Mouse (Mus musculus) midbrain, embryonic 12.5 days (tissue): ENCODE measurements around the gene Spen. TPM values are rescaled to one million over a fixed set of nuclear protein-coding genes. Genes with fewer than 3 reads are reported as not detected.

ENCODE experiments used
- ATAC-seq: fragments of 200-750 bp; cut with Nextera tagmentation; 2 replicates; pipeline ENCODE4 v1.8.0; 2017; ENCODE audit warnings: low read depth, moderate TSS enrichment, moderate library complexity; ENCODE audit not compliant: low FRiP score
- H3K27ac ChIP-seq: fragments of 300-500 bp; sonication (generic); replicated peaks from 2 replicates; pipeline ENCODE4 v1.5.1; 2016; ENCODE audit warnings: mild to moderate bottlenecking
- H3K27me3 ChIP-seq: fragments of 300-500 bp; sonication (generic); 2 replicates; pipeline ENCODE4 v1.6.1; 2016; ENCODE audit warnings: mild to moderate bottlenecking
- H3K36me3 ChIP-seq: fragments of 300-500 bp; sonication (generic); 2 replicates; pipeline ENCODE4 v1.6.1; 2016
- H3K4me1 ChIP-seq: fragments of 300-500 bp; sonication (generic); 2 replicates; pipeline ENCODE4 v1.6.1; 2016
- H3K4me2 ChIP-seq: fragments of 300-500 bp; sonication (generic); replicated peaks from 2 replicates; pipeline ENCODE4 v1.6.1; 2016; ENCODE audit warnings: mild to moderate bottlenecking, moderate library complexity
- H3K4me3 ChIP-seq: fragments of 300-500 bp; sonication (generic); 2 replicates; pipeline ENCODE4 v1.5.1; 2016; ENCODE audit warnings: mild to moderate bottlenecking
- H3K9ac ChIP-seq: fragments of 300-500 bp; sonication (generic); replicated peaks from 2 replicates; pipeline ENCODE4 v1.6.1; 2016; ENCODE audit warnings: mild to moderate bottlenecking, moderate library complexity
- H3K9me3 ChIP-seq: fragments of 300-500 bp; sonication (generic); 2 replicates; pipeline ENCODE4 v1.6.1; 2016; ENCODE audit warnings: mild to moderate bottlenecking
- WGBS: fragments of 180-500 bp; shearing (Covaris S2); methylation state at CpG from one replicate; pipeline ENCODE4 v1.1.7; 2016; 5-methylcytosine and 5-hydroxymethylcytosine counted together
- polyA plus RNA-seq: library from polyadenylated mRNA; unstranded; fragments of >200 nt; fragmentation: Nextera tagmentation; extraction: Ambion mirVana; gene quantifications from 2 replicates; pipeline ENCODE4 v1.2.1, GENCODE M21; 2016

Spen gene
- polyA plus RNA-seq, 1 experiment from 2014 or later, result 22.2 TPM

DNA sequence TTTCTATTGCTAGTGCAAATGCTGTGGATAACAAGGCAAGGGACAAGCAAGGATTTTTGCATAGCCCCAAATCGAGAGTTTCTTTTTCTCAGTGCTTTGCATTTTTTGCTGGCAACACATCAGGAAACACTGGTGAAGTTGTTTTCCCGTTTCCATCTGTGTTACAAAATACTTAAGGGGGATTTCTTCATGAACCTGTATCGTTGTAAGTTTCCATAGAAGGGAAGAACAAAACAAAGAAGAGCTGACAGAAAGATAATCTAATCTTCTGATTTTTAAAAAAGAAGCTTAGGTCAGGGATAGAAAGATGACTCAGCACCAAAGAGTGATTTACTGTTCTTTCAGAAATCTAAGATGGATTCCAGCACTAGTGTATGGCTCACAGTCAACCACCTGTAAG, 2.4 kb upstream of the Spen start:
- no peak overlapping the region for H3K9ac ChIP-seq
- H3K27ac ChIP-seq, result no peak overlapping the region
- no peaks in the 10 kb centered on the region for H3K9me3 ChIP-seq
- no peak for ATAC-seq
- H3K27me3 ChIP-seq, result no peaks in the 10 kb centered on the region
- H3K4me3 ChIP-seq, result no peak overlapping the region
- H3K36me3 ChIP-seq, result no peaks in the 10 kb centered on the region
- no peak overlapping the region for H3K4me2 ChIP-seq
- WGBS, result 75% methylated on average over 3 of the region's 3 CpGs
- peaks cover 38% of the 10 kb centered on the region for H3K4me1 ChIP-seq

DNA sequence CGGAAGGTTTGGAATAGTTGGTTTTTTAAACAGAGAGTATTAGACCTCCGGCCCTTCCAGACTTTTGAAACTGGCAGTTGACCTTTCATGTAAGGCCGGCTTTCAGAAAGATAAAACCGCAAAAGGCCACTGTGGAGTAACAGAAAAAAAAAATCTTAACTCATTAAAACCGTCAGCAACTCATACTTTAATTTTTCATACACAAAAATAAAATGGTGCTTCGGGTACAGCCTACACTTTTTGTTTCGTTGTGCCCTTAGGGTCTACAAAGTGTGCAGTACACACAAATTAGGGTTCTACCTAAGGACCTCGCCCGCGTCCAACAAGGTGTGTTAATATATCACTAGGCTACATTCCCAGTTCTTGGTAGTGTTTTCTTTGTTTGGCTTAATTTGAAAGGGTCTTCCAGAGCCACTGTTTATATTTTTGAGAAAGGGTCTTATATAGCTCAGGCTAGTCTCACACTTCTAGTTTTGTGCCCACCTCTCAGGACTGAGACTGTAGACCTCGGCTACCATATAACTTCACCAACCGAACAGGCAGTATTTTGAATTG, 893 bp upstream of the Spen start:
- Histone ChIP-seq H3K27me3 (no peaks in the 10 kb centered on the region), H3K36me3 (no peaks in the 10 kb centered on the region), H3K4me2 (peak overlapping the region; percentile 89), H3K4me1 (peaks cover 45% of the 10 kb centered on the region), H3K4me3 (peak overlapping the region; percentile 99), H3K27ac (peak overlapping the region; percentile 97), H3K9ac (peak overlapping the region; percentile 99), H3K9me3 (no peaks in the 10 kb centered on the region)
- 50% methylated on average over 12 of the region's 12 CpGs for WGBS
- ATAC-seq, result no peak

DNA sequence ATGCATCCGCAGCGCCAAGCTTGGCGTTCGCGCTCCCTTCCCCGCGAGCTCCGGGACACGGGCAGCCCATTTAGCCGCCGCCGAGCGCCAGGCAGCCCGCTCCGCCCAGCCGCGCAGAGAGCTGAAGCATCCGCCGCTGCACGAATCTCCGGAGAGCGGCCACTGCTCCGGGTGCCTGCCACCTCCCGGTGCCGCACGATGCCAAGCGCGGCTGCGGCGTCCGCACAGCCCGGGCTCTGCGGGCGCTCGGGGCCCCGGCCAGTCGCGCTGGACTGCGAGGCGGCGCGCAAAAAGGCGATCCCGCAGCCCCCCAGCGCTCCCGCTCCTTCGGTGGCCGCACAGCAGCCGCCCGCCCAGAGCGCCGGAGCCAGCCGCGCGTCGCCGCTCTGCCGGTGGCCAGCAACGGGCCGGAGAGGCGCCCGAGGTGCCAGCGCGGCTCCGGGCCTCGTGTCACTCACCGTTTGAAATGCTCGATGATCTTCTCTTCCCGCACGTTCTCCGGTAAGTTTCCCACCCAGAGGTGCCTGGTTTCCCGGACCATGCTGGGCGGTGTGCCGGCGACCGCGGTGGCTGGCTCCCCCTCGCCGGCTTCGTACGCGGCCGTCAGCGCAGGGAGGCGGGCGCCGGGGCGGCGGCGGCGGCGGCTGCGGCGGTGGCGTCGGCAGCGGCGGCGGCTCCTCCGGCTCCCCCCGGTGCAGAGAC, 540 bp downstream of the Spen start:
- no peaks in the 10 kb centered on the region for H3K9me3 ChIP-seq
- peak overlapping the region; percentile 99 for H3K9ac ChIP-seq
- H3K4me1 ChIP-seq, result peaks cover 59% of the 10 kb centered on the region
- ATAC-seq, result peak; percentile 1; the same call in 1 of the 2 replicates
- WGBS, result under 1% methylated on average over 97 of the region's 101 CpGs
- peak overlapping the region; percentile 89 for H3K4me2 ChIP-seq
- H3K4me3 ChIP-seq, result peak overlapping the region; percentile 99
- peak overlapping the region; percentile 97 for H3K27ac ChIP-seq
- no peaks in the 10 kb centered on the region for H3K36me3 ChIP-seq
- no peaks in the 10 kb centered on the region for H3K27me3 ChIP-seq

DNA sequence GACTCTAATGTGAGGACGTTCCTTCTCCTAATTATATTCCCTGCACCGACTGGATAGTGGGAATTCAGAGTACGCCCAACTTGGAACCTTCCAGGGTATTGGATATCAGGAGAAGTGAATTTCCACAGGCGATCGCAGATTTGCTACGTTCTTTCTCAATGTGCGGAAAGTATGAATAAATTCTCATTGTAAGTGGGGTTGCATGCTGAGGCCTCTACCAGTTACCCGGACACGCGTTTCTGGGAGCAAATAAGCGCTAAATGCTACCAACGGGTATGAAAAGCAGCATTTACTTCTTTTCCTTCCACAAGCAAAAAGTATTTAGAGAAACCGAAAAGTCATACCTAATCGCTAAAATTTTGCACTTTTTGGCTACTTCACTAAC, 1.2 kb downstream of the Spen start:
- H3K4me1 ChIP-seq, result peaks cover 59% of the 10 kb centered on the region
- peak overlapping the region; percentile 97 for H3K27ac ChIP-seq
- WGBS, result under 1% methylated on average over 14 of the region's 14 CpGs
- no peaks in the 10 kb centered on the region for H3K36me3 ChIP-seq
- H3K27me3 ChIP-seq, result no peaks in the 10 kb centered on the region
- peak overlapping the region; percentile 99 for H3K9ac ChIP-seq
- peak overlapping the region; percentile 99 for H3K4me3 ChIP-seq
- ATAC-seq, result no peak
- H3K9me3 ChIP-seq, result no peaks in the 10 kb centered on the region
- H3K4me2 ChIP-seq, result peak overlapping the region; percentile 89

DNA sequence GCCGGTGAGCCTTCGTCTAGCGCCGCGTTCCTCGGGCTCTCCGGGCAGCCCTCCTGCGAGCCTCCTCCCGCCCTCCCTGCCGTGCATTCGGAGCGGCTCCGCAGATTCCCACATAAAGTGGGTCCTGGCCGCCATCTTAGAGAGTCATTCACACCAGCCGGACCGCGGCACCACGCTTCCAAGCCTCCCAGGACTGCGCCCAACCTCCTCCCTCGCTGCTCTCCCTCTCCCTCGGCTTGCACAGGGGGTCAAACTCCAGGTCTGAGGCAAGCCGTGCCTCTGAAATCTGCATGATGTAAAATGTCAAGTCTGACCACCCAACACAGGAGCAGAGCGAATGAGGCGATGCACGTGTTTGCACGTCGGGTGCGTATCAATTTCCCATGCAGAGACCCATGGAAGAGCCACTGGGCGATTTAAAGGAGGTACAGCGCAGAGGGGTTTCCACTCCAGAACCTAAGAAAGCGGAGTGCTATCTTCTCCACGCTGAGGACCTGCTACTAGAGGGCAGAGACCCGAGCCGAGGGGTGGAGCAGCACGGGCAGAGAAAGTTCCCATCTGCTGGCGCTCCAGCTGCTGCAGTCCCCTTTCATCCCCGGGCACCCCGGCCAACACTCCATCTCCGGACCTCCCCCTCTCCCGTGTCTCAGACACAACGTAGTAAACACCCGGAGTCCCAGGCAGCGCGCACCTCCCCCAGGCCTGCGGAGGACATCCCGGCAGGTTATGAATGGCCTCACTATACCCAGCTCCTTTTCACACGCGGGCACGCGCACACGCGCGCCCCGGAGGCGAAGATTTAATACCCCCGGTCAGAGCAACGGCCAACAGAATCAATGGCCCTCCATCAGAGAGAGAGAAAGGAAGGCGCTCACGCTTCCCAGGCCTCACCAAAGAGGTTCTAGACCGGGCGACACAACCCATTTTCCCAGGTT, 1.8 kb downstream of the Spen start:
- H3K4me1 ChIP-seq, result peaks cover 53% of the 10 kb centered on the region

DNA sequence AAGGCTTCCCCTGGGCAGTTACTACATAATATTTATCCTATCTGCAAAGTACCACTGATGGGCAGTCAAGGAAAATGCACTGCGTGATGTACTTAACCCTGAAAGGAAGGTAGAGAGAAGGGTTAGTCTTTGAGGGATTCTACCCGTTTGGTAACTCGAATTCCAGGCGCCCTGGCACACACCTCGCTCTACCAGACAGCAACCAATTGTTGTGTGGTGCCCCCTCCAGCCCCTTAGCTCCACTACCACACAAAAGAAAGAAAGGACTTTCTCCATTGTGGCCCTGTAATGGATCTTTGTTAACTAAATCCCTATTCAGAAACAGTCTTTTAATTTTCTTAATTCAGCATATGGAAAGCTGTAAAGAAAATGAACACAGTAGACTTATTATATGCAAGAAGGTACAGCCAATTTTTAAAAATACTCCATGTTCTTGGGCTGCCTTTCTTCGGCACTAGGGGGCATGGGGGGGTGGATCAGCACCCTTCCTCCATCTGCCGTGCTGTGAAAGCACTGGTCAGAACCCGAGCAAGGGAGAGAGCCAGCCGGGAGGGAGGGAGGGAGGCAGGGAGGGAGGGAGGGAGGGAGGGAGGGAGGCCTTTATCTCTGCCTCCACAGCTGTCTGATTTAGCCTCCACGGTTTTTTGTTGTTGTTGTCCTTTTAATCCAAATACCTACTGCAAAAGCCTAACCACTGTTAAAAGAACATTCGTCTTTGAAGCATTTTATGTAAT, 3.3 kb downstream of the Spen start:
- Histone ChIP-seq H3K36me3 (peaks cover 4% of the 10 kb centered on the region; the same call in 1 of the 2 replicates), H3K27me3 (no peaks in the 10 kb centered on the region), H3K27ac (peak overlapping the region; percentile 97), H3K4me1 (peaks cover 42% of the 10 kb centered on the region), H3K9me3 (no peaks in the 10 kb centered on the region), H3K4me3 (peak overlapping the region; percentile 99), H3K4me2 (peak overlapping the region; percentile 89), H3K9ac (peak overlapping the region; percentile 99)
- ATAC-seq, result peak; percentile 51
- 7% methylated on average over 10 of the region's 11 CpGs for WGBS

More for the DNA sequence above, 1.8 kb downstream of the Spen start:
- Histone ChIP-seq H3K9me3 (no peaks in the 10 kb centered on the region), H3K4me3 (peak overlapping the region; percentile 99), H3K4me2 (peak overlapping the region; percentile 89), H3K27ac (peak overlapping the region; percentile 97), H3K27me3 (no peaks in the 10 kb centered on the region), H3K9ac (peak overlapping the region; percentile 99), H3K36me3 (no peaks in the 10 kb centered on the region)
- WGBS, result under 1% methylated on average over 61 of the region's 61 CpGs
- ATAC-seq, result peak; percentile 76

DNA sequence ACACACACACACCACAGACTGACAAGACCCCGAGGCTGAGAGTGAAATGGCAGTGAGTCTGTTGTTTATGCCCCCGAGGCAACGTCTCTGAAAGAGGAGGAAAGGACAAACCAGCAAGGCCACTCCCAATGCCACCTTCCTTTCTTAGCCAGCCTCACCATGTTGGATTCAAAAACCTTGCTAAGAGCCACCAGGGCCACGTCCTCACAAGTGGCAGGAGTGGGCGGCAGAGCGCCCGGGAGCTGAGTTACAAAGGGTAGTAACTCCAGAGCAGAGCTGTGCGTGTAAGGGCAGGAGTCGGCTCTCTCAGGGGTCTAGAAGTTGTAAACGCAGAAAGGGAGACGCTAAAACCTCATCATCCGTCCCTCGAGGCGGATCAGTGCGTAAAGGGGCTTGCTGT, 7.4 kb downstream of the Spen start:
- H3K4me1 ChIP-seq, result peaks cover 35% of the 10 kb centered on the region
- no peak for ATAC-seq

DNA sequence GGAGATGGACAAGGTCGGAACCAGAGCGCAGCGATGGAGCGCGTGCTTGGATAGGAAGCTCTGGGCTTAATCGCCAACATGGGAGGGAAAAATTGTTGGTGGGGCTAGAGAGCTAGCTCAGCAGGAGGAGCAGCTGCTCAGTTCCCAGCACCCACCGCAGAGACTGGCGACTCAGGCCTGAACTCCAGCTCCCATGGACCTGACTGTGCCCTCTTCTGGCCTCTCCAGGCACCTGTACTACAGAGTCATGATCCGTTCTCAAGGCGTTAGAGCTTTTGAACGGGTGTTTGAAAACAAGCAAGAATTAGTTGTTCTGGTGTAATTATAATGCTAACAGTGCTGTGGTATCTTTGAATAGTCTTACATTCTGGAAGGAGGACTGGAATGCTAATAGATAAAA, 9.5 kb downstream of the Spen start:
- no peaks in the 10 kb centered on the region for H3K27me3 ChIP-seq
- 94% methylated on average over 11 of the region's 11 CpGs for WGBS
- H3K9ac ChIP-seq, result no peak overlapping the region
- H3K4me1 ChIP-seq, result peaks cover 16% of the 10 kb centered on the region
- ATAC-seq, result no peak
- no peak overlapping the region for H3K27ac ChIP-seq
- H3K4me2 ChIP-seq, result no peak overlapping the region
- no peak overlapping the region for H3K4me3 ChIP-seq
- H3K36me3 ChIP-seq, result peaks cover 7% of the 10 kb centered on the region; the same call in 1 of the 2 replicates
- no peaks in the 10 kb centered on the region for H3K9me3 ChIP-seq

More for the DNA sequence above, 7.4 kb downstream of the Spen start:
- H3K27me3 ChIP-seq, result no peaks in the 10 kb centered on the region
- no peak overlapping the region for H3K4me2 ChIP-seq
- no peak overlapping the region for H3K9ac ChIP-seq
- 82% methylated on average over 15 of the region's 15 CpGs for WGBS
- peaks cover 7% of the 10 kb centered on the region; the same call in 1 of the 2 replicates for H3K36me3 ChIP-seq
- H3K27ac ChIP-seq, result no peak overlapping the region
- H3K4me3 ChIP-seq, result no peak overlapping the region
- no peaks in the 10 kb centered on the region for H3K9me3 ChIP-seq

DNA sequence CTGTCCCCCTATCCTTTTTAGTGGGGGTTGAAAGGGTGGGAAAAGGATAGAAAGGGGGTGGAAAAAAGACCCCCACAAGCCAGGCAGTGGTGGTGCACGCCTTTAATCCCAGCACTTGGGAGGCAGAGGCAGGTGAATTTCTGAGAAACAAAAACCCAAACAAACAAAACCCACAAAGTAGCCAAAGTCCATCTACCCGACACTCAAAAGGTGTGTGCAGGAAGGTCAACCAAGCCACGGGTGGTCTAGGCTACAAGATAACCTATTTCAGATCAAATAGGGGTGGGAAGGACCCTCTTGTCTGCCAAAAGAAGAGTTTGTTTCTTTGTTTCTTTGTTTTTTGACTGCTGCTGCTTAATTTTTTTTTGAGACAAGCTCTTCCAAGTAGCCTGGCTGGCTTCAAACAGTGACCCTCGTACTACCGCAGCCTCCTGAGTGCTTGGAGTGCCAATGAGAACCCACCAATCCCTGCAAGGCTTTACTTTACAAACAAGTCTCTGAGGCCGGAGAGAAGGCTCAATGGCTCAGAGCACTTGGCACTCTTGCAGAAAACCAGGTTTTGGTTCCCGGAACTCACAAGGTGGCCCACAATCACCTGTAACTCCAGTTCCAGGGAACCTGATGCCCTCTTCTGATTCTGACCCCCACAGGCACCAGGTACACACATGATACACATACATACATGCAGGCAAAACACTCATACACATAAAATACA, 11.3 kb downstream of the Spen start:
- ATAC-seq, result no peak
- H3K27ac ChIP-seq, result no peak overlapping the region
- H3K36me3 ChIP-seq, result peaks cover 13% of the 10 kb centered on the region
- H3K9me3 ChIP-seq, result no peaks in the 10 kb centered on the region
- no peak overlapping the region for H3K9ac ChIP-seq
- H3K4me2 ChIP-seq, result no peak overlapping the region
- no peaks in the 10 kb centered on the region for H3K4me1 ChIP-seq
- no peaks in the 10 kb centered on the region for H3K27me3 ChIP-seq
- 78% methylated on average over 7 of the region's 7 CpGs for WGBS
- no peak overlapping the region for H3K4me3 ChIP-seq

DNA sequence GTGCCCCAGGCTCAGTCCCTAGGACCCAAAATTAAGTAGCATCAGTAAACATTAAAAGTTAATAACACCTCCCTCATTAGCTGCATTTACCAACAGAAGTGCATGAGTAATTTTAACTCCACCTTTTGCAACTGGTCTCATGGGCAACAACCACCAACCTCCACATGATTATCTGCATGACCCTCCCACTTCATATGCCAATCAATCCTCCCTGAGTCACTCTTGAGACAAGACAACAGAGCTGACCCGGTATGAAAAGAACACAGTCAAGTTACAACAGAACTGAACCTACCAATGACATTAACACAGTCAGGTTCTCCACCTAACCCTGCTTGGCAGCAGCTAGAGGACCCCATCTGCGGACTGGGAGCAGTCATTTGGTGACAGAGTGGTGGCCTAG, 12.5 kb downstream of the Spen start:
- H3K36me3 ChIP-seq, result peaks cover 25% of the 10 kb centered on the region
- H3K4me2 ChIP-seq, result no peak overlapping the region
- H3K27ac ChIP-seq, result no peak overlapping the region
- no peak overlapping the region for H3K4me3 ChIP-seq
- H3K9me3 ChIP-seq, result no peaks in the 10 kb centered on the region
- no peaks in the 10 kb centered on the region for H3K4me1 ChIP-seq
- no peak overlapping the region for H3K9ac ChIP-seq
- 68% methylated on average over 2 of the region's 2 CpGs for WGBS
- no peak for ATAC-seq
- H3K27me3 ChIP-seq, result no peaks in the 10 kb centered on the region

DNA sequence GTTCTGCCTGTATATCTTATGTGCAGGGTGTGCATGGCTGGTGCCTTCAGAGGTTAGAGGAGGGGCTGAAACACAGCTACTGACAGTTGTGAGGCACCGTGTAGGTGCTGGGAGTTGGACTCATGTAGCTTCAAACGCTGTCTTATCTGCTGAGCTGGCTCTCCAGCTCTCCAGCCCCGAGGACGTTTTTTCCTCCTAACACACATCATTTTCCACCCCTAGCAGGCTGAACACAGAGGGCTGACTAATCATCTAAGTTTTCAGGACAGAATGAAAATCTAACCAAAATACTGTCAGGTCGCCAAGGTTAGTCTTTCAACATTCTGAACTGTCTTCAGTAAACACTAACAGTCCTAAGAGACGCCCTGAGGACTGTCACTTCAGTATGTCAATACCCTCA, 13.7 kb downstream of the Spen start:
- Histone ChIP-seq H3K9me3 (no peaks in the 10 kb centered on the region), H3K27me3 (no peaks in the 10 kb centered on the region), H3K9ac (no peak overlapping the region), H3K4me3 (no peak overlapping the region), H3K4me2 (no peak overlapping the region), H3K27ac (no peak overlapping the region), H3K36me3 (peaks cover 33% of the 10 kb centered on the region), H3K4me1 (no peaks in the 10 kb centered on the region)
- ATAC-seq, result no peak
- WGBS, result 86% methylated on average over 6 of the region's 6 CpGs
